Mouse (Mus musculus): Measurements from ENCODE around the gene Matn1. TPM values are rescaled to one million over a fixed set of nuclear protein-coding genes. Genes with fewer than 3 reads are reported as not detected.

The Matn1 gene
- total RNA-seq (2021), result 1 to 10 TPM; 2.3 TPM
- long read RNA-seq, experiment 1, result 0 reads
- long read RNA-seq, experiment 2, result 0 reads

- no peak for DNase-seq (ENCODE audit: low spot score in 2 of 2)
Observed at GRCm38 (mm10) chr4:130944112-130944511, at the start of gene Matn1. Gene Matn1 (plus strand): TSS chr4:130944385.

- no peak for DNase-seq (ENCODE audit: low spot score in 2 of 2)
Observed at GRCm38 (mm10) chr4:130895701-130896100, 48.5 kb upstream of the Matn1 start.

- DNase-seq (ENCODE audit: low spot score in 2 of 2), result peak; percentile 45 to 63
Observed at GRCm38 (mm10) chr4:130896372-130896771, 47.8 kb upstream of the Matn1 start.

GRCm38 (mm10) chr4:130899383-130899781 is 44.8 kb upstream of the Matn1 start:
- DNase-seq (ENCODE audit: low spot score in 2 of 2), result no peak

- no peak for DNase-seq (ENCODE audit: low spot score in 2 of 2)
Observed at GRCm38 (mm10) chr4:130899782-130900427, 44.3 kb upstream of the Matn1 start.

- DNase-seq (ENCODE audit: low spot score in 2 of 2), result no peak
Observed at GRCm38 (mm10) chr4:130900746-130901145, 43.4 kb upstream of the Matn1 start.

GRCm38 (mm10) chr4:130902289-130902781 is 41.9 kb upstream of the Matn1 start:
- DNase-seq (ENCODE audit: low spot score in 2 of 2), result no peak

GRCm38 (mm10) chr4:130905025-130905424 is 39.2 kb upstream of the Matn1 start:
- DNase-seq (ENCODE audit: low spot score in 2 of 2), result no peak

- no peak for DNase-seq (ENCODE audit: low spot score in 2 of 2)
Observed at GRCm38 (mm10) chr4:130905882-130906281, 38.3 kb upstream of the Matn1 start.

- peak; percentile 31 to 60 for DNase-seq (ENCODE audit: low spot score in 2 of 2)
Observed at GRCm38 (mm10) chr4:130906296-130906695, 37.9 kb upstream of the Matn1 start.

- no peak for DNase-seq (ENCODE audit: low spot score in 2 of 2)
Observed at GRCm38 (mm10) chr4:130907200-130908069, 36.8 kb upstream of the Matn1 start.

- no peak for DNase-seq (ENCODE audit: low spot score in 2 of 2)
Observed at GRCm38 (mm10) chr4:130908133-130908532, 36.1 kb upstream of the Matn1 start.

- DNase-seq (ENCODE audit: low spot score in 2 of 2), result no peak
Observed at GRCm38 (mm10) chr4:130909167-130909874, 34.9 kb upstream of the Matn1 start.

GRCm38 (mm10) chr4:130910666-130911065 is 33.5 kb upstream of the Matn1 start:
- no peak for DNase-seq (ENCODE audit: low spot score in 2 of 2)

- DNase-seq (ENCODE audit: low spot score in 2 of 2), result no peak
Observed at GRCm38 (mm10) chr4:130912626-130913025, 31.6 kb upstream of the Matn1 start.

- DNase-seq (ENCODE audit: low spot score in 2 of 2), result no peak
Observed at GRCm38 (mm10) chr4:130913077-130913476, 31.1 kb upstream of the Matn1 start, which contains the start of gene Laptm5. Gene Laptm5 (plus strand): TSS chr4:130913125.

- no peak for DNase-seq (ENCODE audit: low spot score in 2 of 2)
Observed at GRCm38 (mm10) chr4:130913511-130913910, 30.7 kb upstream of the Matn1 start.

- DNase-seq (ENCODE audit: low spot score in 2 of 2), result no peak
Observed at GRCm38 (mm10) chr4:130914011-130914410, 30.2 kb upstream of the Matn1 start.

- no peak for DNase-seq (ENCODE audit: low spot score in 2 of 2)
Observed at GRCm38 (mm10) chr4:130914527-130914926, 29.7 kb upstream of the Matn1 start.

GRCm38 (mm10) chr4:130915006-130915667 is 29.0 kb upstream of the Matn1 start:
- no peak for DNase-seq (ENCODE audit: low spot score in 2 of 2)

- no peak for DNase-seq (ENCODE audit: low spot score in 2 of 2)
Observed at GRCm38 (mm10) chr4:130915668-130916035, 28.5 kb upstream of the Matn1 start.
